Mouse (Mus musculus) cerebellum, postnatal 14 days (tissue): ENCODE data around the gene Dync1li1.

Experiments used
- DNase-seq, 2 experiments: peaks; one replicate each; pipeline ENCODE4 v3.0.0; 2021; ENCODE audit warnings: mixed read lengths in 2 of 2

Gene Dync1li1

GRCm38 (mm10) chr9:114731011-114731755 lies 42.6 kb downstream of the Dync1li1 start, which contains the start of gene Cmtm6:
Gene Cmtm6 (plus strand): TSS chr9:114731116.
- DNase-seq: peak; percentile 96 to 97

DNA sequence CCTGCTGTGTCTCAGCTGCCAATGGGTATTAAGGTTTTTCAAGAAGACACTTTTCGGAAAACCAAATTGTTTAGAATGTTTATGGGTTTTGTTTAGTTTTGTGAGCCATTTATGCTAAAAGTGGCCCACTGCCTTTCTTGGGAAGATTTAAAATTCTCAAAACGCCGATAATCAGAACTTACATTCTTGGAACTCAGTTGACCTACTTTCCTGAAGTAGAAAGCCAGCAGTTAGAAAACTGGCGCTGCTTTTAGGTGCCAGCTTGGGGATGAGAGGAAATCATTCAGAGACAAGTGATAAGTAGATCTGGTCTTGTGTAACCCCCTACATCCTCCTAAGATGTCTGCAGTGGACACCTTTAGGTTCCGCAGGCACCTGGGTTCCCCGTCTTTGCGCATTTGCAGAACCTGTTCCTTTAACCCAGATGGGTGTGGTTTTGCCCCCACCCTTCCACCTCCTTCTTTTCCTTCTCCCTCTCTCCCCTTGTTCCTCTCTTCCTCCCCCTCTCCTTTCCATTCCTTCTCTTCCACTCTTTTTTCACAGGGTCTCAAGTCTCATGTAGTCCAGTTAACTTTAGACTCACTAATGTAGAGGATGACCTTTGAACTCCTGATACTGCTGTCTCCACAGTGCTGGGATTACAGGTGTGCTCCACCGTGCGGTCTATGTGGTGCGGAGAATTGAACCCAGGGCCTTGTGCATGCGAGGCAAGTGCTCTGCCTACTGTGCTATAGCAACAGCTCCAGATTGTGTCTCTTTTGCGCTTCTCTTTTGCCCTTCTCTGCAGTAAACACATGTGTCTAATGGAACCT lies 43.5 kb downstream of the Dync1li1 start:
- no peak for DNase-seq

- no peak for DNase-seq
Measured at GRCm38 (mm10) chr9:114733238-114733637, 44.6 kb downstream of the Dync1li1 start.

- no peak for DNase-seq
Measured at GRCm38 (mm10) chr9:114736442-114736841, 47.9 kb downstream of the Dync1li1 start.

GRCm38 (mm10) chr9:114740336-114740735 lies 51.7 kb downstream of the Dync1li1 start:
- DNase-seq: no peak

DNA sequence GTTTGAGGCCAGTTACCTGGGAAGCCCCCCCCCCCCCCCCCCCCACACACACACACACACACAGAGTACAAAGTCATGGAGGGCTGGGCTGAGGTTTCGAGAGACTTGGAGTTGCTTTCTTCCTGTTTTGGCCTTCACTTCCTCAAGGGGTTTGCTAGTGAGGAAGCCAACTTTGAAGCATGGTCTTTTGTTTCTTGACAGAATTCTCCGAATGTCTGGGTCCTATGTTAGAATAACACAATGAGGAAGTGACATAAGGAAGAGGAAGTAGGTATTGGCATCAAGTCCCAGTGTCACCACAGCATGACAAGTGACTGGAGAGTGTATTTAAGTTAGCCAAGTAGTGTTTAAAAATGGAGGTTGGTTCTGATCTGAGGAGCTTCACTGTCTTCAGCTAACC lies 54.1 kb downstream of the Dync1li1 start:
- DNase-seq: no peak

DNA sequence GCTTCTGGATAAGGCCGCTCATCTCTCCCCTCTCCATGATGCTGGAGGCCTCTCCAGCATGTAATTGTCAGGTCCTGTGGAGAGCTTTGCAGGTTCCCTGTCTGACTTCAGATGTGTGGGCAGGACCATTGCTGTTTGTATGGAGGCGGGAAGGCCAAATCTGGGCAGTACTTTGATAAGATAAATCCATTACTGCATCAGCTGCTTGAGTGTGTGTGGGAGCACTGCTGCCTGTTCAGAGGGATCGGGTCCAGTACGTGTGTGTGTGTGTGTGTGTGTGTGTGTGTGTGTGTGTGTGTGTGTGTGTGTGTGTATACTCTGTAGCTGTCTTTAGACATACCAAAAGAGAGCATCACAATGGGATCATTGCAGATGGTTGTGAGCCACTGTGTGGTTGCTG lies 56.6 kb downstream of the Dync1li1 start:
- no peak for DNase-seq

DNA sequence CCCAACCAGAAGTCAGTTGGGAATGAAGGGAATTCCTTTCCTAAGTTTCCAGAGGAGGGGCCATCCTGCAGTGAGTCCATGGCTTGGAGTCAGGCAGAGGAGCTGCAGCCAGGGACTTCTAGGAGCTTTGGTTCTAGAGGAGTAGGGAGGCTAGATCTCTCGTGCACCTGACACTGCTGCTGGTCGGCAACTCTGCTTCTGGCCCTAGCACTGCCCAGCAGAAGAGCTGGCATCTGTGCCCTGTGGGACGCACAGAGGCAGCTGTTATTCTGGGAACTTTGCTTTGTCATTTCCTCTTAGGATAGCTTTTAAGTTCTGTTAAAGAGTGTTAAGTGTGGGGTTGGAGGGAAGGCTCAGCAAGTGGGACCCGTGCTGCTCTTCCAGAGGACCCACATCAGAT lies 57.1 kb downstream of the Dync1li1 start:
- DNase-seq: no peak

- DNase-seq: no peak
Measured at GRCm38 (mm10) chr9:114747012-114747411, 58.4 kb downstream of the Dync1li1 start.

GRCm38 (mm10) chr9:114747466-114747865 lies 58.9 kb downstream of the Dync1li1 start:
- DNase-seq: no peak

DNA sequence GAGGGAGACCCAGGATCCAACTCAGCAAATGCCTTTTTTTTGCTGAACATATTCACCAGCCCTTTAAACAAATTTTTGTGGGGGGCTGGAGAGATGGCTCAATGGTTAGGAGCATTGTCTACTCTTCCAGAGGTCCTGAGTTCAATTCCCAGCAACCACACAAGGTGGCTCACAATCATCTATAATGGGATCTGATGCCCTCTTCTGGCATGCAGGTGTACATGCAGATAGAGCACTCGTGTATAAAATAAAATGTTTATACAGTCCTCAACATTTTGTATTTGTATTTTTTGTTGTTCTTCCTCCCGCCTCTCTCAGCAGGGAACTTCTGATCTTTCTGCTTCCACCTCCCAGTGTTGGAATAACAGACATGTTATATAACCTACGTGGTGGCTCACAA lies 63.0 kb downstream of the Dync1li1 start:
- DNase-seq: no peak

DNA sequence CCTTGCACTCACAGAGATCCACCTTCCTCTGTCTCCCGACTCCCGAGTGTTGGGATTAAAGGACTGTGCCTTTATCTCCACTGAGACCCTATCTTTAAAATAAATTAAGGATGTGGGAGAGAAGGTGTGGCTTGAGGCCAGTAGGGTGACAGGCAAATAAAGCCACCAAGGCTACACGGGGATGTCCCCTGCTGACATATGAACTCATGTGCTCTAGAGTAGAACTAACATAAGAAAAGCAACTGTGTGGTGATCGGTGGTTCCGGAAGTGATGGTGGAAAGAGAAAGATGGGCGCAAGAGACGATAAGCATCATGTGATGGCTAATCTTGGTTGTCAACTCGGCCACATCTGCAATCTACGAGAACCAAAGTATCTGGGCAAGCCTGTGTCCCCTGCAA lies 63.7 kb downstream of the Dync1li1 start:
- DNase-seq: no peak

GRCm38 (mm10) chr9:114752863-114753484 lies 64.4 kb downstream of the Dync1li1 start:
- DNase-seq: peak; percentile 95

DNA sequence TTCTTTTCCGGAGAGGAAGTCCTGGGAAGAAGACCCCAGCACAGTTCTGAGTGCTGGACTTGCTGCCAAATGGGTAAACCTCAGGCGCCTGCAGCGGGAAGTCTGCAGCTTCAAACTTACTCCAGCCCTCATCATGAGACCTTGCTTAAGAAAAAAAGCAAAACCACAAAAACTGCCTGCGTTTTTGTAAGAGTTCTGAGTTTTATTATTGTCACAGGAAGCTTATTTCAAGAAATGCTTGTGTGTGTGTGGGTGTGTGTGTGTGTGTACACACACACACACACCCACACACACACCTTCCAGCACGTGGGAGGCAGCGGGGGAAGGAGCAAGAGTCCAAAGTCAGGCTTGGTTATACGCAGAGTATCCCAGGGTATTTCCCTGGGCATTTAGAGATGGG lies 69.7 kb downstream of the Dync1li1 start:
- DNase-seq: no peak

- DNase-seq: no peak
Measured at GRCm38 (mm10) chr9:114758801-114759200, 70.2 kb downstream of the Dync1li1 start.

- no peak for DNase-seq
Measured at GRCm38 (mm10) chr9:114759886-114760285, 71.3 kb downstream of the Dync1li1 start.

DNA sequence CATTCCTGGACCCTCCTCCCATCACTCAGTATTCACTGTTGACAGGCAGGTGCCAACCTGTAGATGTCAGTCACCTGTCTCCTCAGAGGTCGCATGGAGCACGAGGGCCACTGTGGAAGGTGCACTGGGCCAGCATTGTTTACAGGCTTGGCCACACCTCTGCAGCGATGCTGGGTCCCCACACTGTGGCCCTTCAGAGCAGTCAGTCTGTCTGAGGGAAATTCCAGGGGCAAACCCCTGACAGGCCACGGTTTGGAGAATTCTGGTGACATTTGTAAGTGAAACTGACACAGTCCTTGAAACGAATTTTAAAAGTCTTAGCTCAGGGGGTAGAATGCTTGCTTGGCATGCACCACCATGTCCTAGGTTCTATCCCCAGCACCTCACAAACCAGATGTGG lies 71.8 kb downstream of the Dync1li1 start:
- DNase-seq: no peak

DNA sequence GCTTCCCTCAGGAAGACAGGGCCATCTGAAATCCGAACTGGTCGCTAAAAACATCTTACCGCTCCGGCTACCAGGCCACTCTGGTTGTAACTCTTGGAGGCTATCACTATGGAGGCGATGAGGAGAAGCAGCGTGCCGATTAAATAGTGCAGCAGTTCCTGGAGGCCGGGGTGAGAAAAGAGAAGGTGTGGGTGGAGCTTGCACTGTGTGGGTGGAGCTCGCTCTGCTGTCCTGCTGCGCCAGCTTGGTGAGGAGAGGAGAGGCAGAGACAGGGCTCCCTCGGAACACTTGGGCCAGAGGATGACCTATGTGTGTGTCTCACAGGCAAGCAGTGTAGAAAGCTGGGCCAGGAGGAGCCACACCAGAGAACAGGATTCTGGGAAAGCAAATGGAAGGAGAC lies 73.3 kb downstream of the Dync1li1 start:
- DNase-seq: no peak

- peak; percentile 34 to 68 for DNase-seq
Measured at GRCm38 (mm10) chr9:114763341-114763740, 74.8 kb downstream of the Dync1li1 start.

DNA sequence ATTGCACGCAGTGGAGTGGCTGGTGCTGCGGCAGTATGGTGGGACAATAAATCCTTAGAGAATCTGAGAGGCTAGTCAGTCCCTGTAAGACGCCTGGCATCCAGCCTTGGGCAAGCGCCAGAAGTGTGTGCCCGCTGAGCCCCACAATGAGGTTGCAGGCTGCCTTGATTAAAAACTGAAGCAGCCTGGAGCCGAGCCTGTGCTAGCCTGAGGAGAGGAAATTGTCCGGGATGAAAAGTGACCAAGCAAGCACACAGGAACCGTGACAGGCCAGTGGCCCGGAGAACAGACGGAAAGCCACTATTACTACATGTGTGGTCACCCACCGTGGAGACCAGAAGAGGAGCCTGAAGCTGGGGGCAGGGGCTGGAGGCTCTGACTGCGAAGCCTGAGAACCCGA lies 78.4 kb downstream of the Dync1li1 start:
- peak; percentile 82 to 85 for DNase-seq

DNA sequence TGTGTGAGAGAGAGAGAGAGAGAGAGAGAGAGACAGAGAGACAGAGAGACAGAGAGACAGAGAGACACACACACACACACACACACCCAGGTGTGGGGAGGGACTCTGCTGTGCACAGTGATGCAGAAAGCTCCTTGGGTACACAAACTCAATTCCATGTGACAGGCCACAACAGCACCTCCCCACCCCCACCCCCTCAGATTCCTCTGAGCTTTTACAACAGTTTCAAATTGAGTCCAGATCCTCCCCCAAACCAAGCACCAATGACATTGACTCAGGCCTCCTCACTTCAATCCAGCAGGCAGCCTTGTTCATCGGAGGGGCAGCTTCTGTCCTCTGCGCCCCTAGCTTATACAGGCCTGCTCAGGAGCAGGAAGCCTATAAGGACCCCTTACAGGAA lies 78.9 kb downstream of the Dync1li1 start:
- no peak for DNase-seq

GRCm38 (mm10) chr9:114768066-114768465 lies 79.5 kb downstream of the Dync1li1 start:
- DNase-seq: peak in 1 of 2 experiments; percentile 61

DNA sequence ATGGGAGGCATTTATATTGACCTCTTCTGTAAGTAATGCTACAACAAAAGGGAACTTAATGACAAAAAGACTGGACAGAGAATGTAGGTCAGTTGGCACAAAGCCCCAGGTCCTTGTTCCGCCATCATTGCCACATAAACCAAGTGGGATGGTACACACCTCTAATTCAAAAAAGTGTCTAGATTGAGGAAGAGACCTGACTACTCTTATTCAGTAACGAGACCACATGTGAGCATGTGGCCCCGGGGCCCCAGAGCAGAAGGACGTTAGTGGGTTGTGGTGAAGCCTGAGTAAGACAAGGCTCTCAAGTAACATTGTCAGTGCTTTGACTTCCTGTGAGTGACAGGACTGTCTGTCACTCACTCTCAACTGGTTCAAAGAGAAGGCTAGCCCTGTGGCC lies 81.6 kb downstream of the Dync1li1 start:
- DNase-seq: no peak

GRCm38 (mm10) chr9:114771565-114771964 lies 83.0 kb downstream of the Dync1li1 start:
- DNase-seq: no peak
